Mouse (Mus musculus) ES-E14 (cell line): Measurements from ENCODE around the gene Slc17a5. TPM values are rescaled to one million over a fixed set of nuclear protein-coding genes. Genes with fewer than 3 reads are reported as not detected.

Experiments
- DNase-seq: peaks from one replicate; pipeline ENCODE4 v3.0.0-alpha.2; 2013; ENCODE audit warnings: low read depth, low spot score
- H3K27ac ChIP-seq: 2 replicates; pipeline ENCODE4 v1.5.1; 2012; ENCODE audit warnings: low read depth, mild to moderate bottlenecking, low read length, moderate library complexity, mixed read lengths; ENCODE audit not compliant: poor library complexity, insufficient read depth, severe bottlenecking
- H3K36me3 ChIP-seq: 2 replicates; pipeline ENCODE4 v1.6.1; 2012; ENCODE audit warnings: mild to moderate bottlenecking, low read length, moderate library complexity, mixed read lengths; ENCODE audit not compliant: control insufficient read depth, poor library complexity, insufficient read depth, severe bottlenecking
- H3K4me1 ChIP-seq, 2 experiments: fragments of 150-350 bp in 1 of 2; sonication (generic) in 1 of 2; 2 replicates each; pipeline ENCODE4 v1.6.1; 2012; ENCODE audit warnings: low read length in 2 of 2, mild to moderate bottlenecking in 1 of 2, mixed read lengths in 1 of 2; ENCODE audit not compliant: control insufficient read depth in 2 of 2, insufficient read depth in 2 of 2, poor library complexity in 1 of 2
- H3K4me3 ChIP-seq, 2 experiments: fragments of 150-350 bp in 1 of 2; sonication (generic) in 1 of 2; 2 replicates each; pipeline ENCODE4 v1.5.1; 2012; ENCODE audit warnings: low read length in 2 of 2, low read depth in 1 of 2, mild to moderate bottlenecking in 1 of 2, mixed read lengths in 1 of 2; ENCODE audit not compliant: insufficient read depth in 1 of 2, poor library complexity in 1 of 2, severe bottlenecking in 1 of 2
- H3K9ac ChIP-seq: 2 replicates; pipeline ENCODE4 v1.6.1; 2012; ENCODE audit warnings: low read depth, mild to moderate bottlenecking, low read length, mixed read lengths; ENCODE audit not compliant: poor library complexity, insufficient read depth, severe bottlenecking
- H3K9me3 ChIP-seq: fragments of 150-350 bp; sonication (generic); 2 replicates; pipeline ENCODE4 v1.6.1; 2012; ENCODE audit warnings: low read depth, mild to moderate bottlenecking, low read length; ENCODE audit not compliant: control insufficient read depth, insufficient read depth
- CHD2 ChIP-seq: IDR thresholded peaks from 2 replicates; pipeline ENCODE4 v1.6.1; 2014; ENCODE audit warnings: mild to moderate bottlenecking, low read depth, low read length, inconsistent platforms
- HCFC1 ChIP-seq: IDR thresholded peaks from 2 replicates; pipeline ENCODE4 v1.6.1; 2012; ENCODE audit warnings: low read length, inconsistent platforms, borderline replicate concordance; ENCODE audit not compliant: insufficient read depth
- MAFK ChIP-seq: IDR thresholded peaks from 2 replicates; pipeline ENCODE4 v1.6.1; 2014; ENCODE audit warnings: mild to moderate bottlenecking, low read depth, low read length, inconsistent platforms; ENCODE audit not compliant: insufficient read depth
- ZC3H11A ChIP-seq: IDR thresholded peaks from 2 replicates; pipeline ENCODE4 v1.6.1; 2012; ENCODE audit warnings: low read depth, mild to moderate bottlenecking, inconsistent platforms, low read length, borderline replicate concordance
- ZNF384 ChIP-seq: IDR thresholded peaks from 2 replicates; pipeline ENCODE4 v1.6.1; 2012; ENCODE audit warnings: low read depth, low read length, inconsistent platforms
- in situ Hi-C, 2 experiments: fragments of 600-800 bp; cut with MboI; formaldehyde crosslinking; loops; one replicate each; pipeline ENCODE4 v1.15.1; 2025; ENCODE audit warnings: low sequenced_read_pairs in 2 of 2, inconsistent platforms in 1 of 2; ENCODE audit not compliant: unreplicated experiment in 2 of 2
- total RNA-seq: library from RNA; depleted of rRNA; stranded (reverse); fragments of 300-350 nt; gene quantifications from 2 replicates; pipeline ENCODE4 v1.2.3, GENCODE M21; 2012

Slc17a5 gene
- total RNA-seq, 1 experiment = 7.6 TPM

- no peak for DNase-seq
- Histone ChIP-seq H3K36me3 (no peaks in the 10 kb centered on the region; the same call in 1 of the 2 replicates), H3K4me1 (peaks cover 0 to 3% of the 10 kb centered on the region in 2 experiments; a peak in 2 of 4 replicates), H3K9me3 (no peaks in the 10 kb centered on the region), H3K9ac (no peak overlapping the region), H3K27ac (no peak overlapping the region; the same call in 1 of the 2 replicates), H3K4me3 (no peak overlapping the region)
- in situ Hi-C loops = no loop called here
- TF ChIP-seq HCFC1 = no peak
Observed at GRCm38 (mm10) chr9:78579644-78580396, 8.0 kb downstream of the Slc17a5 start.

DNA sequence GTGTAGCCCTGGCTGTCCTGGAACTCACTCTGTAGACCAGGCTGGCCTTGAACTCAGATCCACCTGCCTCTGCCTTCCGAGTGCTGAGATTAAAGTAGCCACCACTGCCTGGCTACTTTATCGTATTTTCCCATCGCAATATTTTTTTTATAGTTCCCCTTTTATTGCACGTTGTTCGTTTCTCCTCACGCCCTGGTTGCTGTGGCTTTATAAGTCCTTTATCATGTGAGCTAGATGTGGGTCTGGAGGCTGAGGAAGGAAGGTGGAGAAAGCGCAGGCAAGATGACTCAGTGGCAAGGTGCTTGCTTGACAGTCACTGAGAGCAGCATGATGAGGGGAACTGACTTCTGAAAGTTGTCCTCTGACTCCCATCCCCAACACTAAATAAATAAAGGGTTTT, 9.0 kb downstream of the Slc17a5 start:
- Histone ChIP-seq H3K9ac (no peak overlapping the region), H3K4me1 (peaks cover 0 to 3% of the 10 kb centered on the region in 2 experiments; a peak in 1 of 4 replicates), H3K36me3 (no peaks in the 10 kb centered on the region; the same call in 1 of the 2 replicates), H3K4me3 (no peak overlapping the region), H3K27ac (no peak overlapping the region), H3K9me3 (no peaks in the 10 kb centered on the region)
- in situ Hi-C loops = no loop called here
- DNase-seq = no peak
- TF ChIP-seq CHD2 (no peak), ZNF384 (no peak), MAFK (no peak), HCFC1 (no peak), ZC3H11A (no peak)

- Histone ChIP-seq H3K4me3 (no peak overlapping the region), H3K27ac (no peak overlapping the region), H3K9ac (no peak overlapping the region), H3K9me3 (no peaks in the 10 kb centered on the region), H3K36me3 (no peaks in the 10 kb centered on the region; the same call in 1 of the 2 replicates), H3K4me1 (peaks cover 0 to 3% of the 10 kb centered on the region in 2 experiments; a peak in 1 of 4 replicates)
- TF ChIP-seq ZC3H11A (no peak), MAFK (no peak), CHD2 (no peak), HCFC1 (no peak), ZNF384 (no peak)
- in situ Hi-C loops = no loop called here
- DNase-seq = no peak
Observed at GRCm38 (mm10) chr9:78576466-78576865, 11.4 kb downstream of the Slc17a5 start.

GRCm38 (mm10) chr9:78569934-78570333, 17.9 kb downstream of the Slc17a5 start:
- H3K27ac ChIP-seq = no peak overlapping the region
- TF ChIP-seq MAFK = no peak
- TF ChIP-seq HCFC1 = no peak
- no peak for TF ChIP-seq ZC3H11A
- TF ChIP-seq CHD2 = no peak
- TF ChIP-seq ZNF384 = no peak
- no peak overlapping the region for H3K9ac ChIP-seq
- no peaks in the 10 kb centered on the region for H3K4me1 ChIP-seq
- H3K4me3 ChIP-seq = no peak overlapping the region
- no peak for DNase-seq
- H3K36me3 ChIP-seq = peaks cover 2% of the 10 kb centered on the region; the same call in 1 of the 2 replicates
- in situ Hi-C loops = no loop called here
- no peaks in the 10 kb centered on the region for H3K9me3 ChIP-seq
